Mouse (Mus musculus): ENCODE results near the gene Gimap4. TPM values are rescaled to one million over a fixed set of nuclear protein-coding genes. Genes with fewer than 3 reads are reported as not detected.

Gimap4 gene
- 2.9 and 3.3 TPM in 2 replicates for polyA plus RNA-seq (2015; fragmentation: Nextera tagmentation; extraction: Ambion mirVana)

GRCm38 (mm10) chr6:48684319-48684718 lies at the start of gene Gimap4:
Gene Gimap4, plus strand, starts transcription at chr6:48684549.
- no peak for ATAC-seq (ENCODE audit: low read depth)
- Histone ChIP-seq H3K27ac (replicated peaks) (no peak within 1 kb of the TSS), H3K4me2 (no peak within 1 kb of the TSS), H3K27me3 (no peaks in the 10 kb centered on the region), H3K4me1 (replicated peaks) (no peaks in the 10 kb centered on the region), H3K36me3 (no peaks in the 10 kb centered on the region), H3K9ac (no peak within 1 kb of the TSS), H3K4me3 (no peak within 1 kb of the TSS), H3K9me3 (no peaks in the 10 kb centered on the region)
- 80% methylated on average over 5 of the region's 5 CpGs for WGBS

- Histone ChIP-seq H3K4me3 (no peak overlapping the region), H3K4me2 (no peak overlapping the region), H3K9me3 (no peaks in the 10 kb centered on the region), H3K36me3 (no peaks in the 10 kb centered on the region), H3K4me1 (replicated peaks) (0 out of 2 replicates have a peak, but pooled peaks cover 3% of the 10 kb centered on the region), H3K27me3 (peaks cover 2% of the 10 kb centered on the region), H3K9ac (no peak overlapping the region), H3K27ac (replicated peaks) (no peak overlapping the region)
- no peak for ATAC-seq (ENCODE audit: low read depth)
- WGBS: 90% methylated on average over 2 of the region's 2 CpGs
Measured at GRCm38 (mm10) chr6:48635105-48635504, 49.2 kb upstream of the Gimap4 start.

GRCm38 (mm10) chr6:48636515-48636914 lies 47.8 kb upstream of the Gimap4 start:
- Histone ChIP-seq H3K4me1 (replicated peaks) (0 out of 2 replicates have a peak, but pooled peaks cover 3% of the 10 kb centered on the region), H3K27me3 (no peaks in the 10 kb centered on the region), H3K36me3 (no peaks in the 10 kb centered on the region), H3K4me3 (no peak overlapping the region), H3K4me2 (no peak overlapping the region), H3K9ac (no peak overlapping the region), H3K27ac (replicated peaks) (no peak overlapping the region), H3K9me3 (no peaks in the 10 kb centered on the region)
- 32% methylated on average over 6 of the region's 6 CpGs for WGBS
- ATAC-seq (ENCODE audit: low read depth): no peak

GRCm38 (mm10) chr6:48637811-48638500 lies 46.4 kb upstream of the Gimap4 start:
- Histone ChIP-seq H3K9me3 (no peaks in the 10 kb centered on the region), H3K4me1 (replicated peaks) (0 out of 2 replicates have a peak, but pooled peaks cover 3% of the 10 kb centered on the region), H3K4me3 (no peak overlapping the region), H3K9ac (no peak overlapping the region), H3K4me2 (no peak overlapping the region), H3K27me3 (no peaks in the 10 kb centered on the region), H3K27ac (replicated peaks) (no peak overlapping the region), H3K36me3 (no peaks in the 10 kb centered on the region)
- no peak for ATAC-seq (ENCODE audit: low read depth)
- 62% methylated on average over 6 of the region's 6 CpGs for WGBS

- Histone ChIP-seq H3K4me2 (no peak overlapping the region), H3K9me3 (no peaks in the 10 kb centered on the region), H3K4me1 (replicated peaks) (0 out of 2 replicates have a peak, but pooled peaks cover 3% of the 10 kb centered on the region), H3K27ac (replicated peaks) (no peak overlapping the region), H3K36me3 (no peaks in the 10 kb centered on the region), H3K4me3 (no peak overlapping the region), H3K27me3 (no peaks in the 10 kb centered on the region), H3K9ac (no peak overlapping the region)
- no peak for ATAC-seq (ENCODE audit: low read depth)
- 85% methylated on average over 2 of the region's 2 CpGs for WGBS
Measured at GRCm38 (mm10) chr6:48638553-48638952, 45.8 kb upstream of the Gimap4 start.

- H3K27ac ChIP-seq (replicated peaks): no peak overlapping the region
- no peak for ATAC-seq (ENCODE audit: low read depth)
- WGBS: 80% methylated on average over 6 of the region's 6 CpGs
Measured at GRCm38 (mm10) chr6:48641391-48641790, 43.0 kb upstream of the Gimap4 start.

GRCm38 (mm10) chr6:48642764-48643292 lies 41.5 kb upstream of the Gimap4 start:
- H3K4me3 ChIP-seq: no peak overlapping the region
- no peak for ATAC-seq (ENCODE audit: low read depth)
- H3K27me3 ChIP-seq: no peaks in the 10 kb centered on the region
- H3K9ac ChIP-seq: no peak overlapping the region
- H3K4me1 ChIP-seq (replicated peaks): 0 out of 2 replicates have a peak, but pooled peaks cover 2% of the 10 kb centered on the region
- 21% methylated on average over 4 of the region's 4 CpGs for WGBS
- H3K27ac ChIP-seq (replicated peaks): no peak overlapping the region
- H3K36me3 ChIP-seq: no peaks in the 10 kb centered on the region
- H3K4me2 ChIP-seq: no peak overlapping the region
- no peaks in the 10 kb centered on the region for H3K9me3 ChIP-seq

More at GRCm38 (mm10) chr6:48641391-48641790, 43.0 kb upstream of the Gimap4 start:
- no peak overlapping the region for H3K9ac ChIP-seq
- H3K4me2 ChIP-seq: no peak overlapping the region
- H3K36me3 ChIP-seq: no peaks in the 10 kb centered on the region
- H3K4me1 ChIP-seq (replicated peaks): 0 out of 2 replicates have a peak, but pooled peaks cover 3% of the 10 kb centered on the region
- no peaks in the 10 kb centered on the region for H3K9me3 ChIP-seq
- H3K4me3 ChIP-seq: no peak overlapping the region
- H3K27me3 ChIP-seq: no peaks in the 10 kb centered on the region

- Histone ChIP-seq H3K9ac (no peak overlapping the region), H3K27me3 (no peaks in the 10 kb centered on the region), H3K4me1 (replicated peaks) (no peaks in the 10 kb centered on the region), H3K4me3 (no peak overlapping the region), H3K9me3 (no peaks in the 10 kb centered on the region), H3K4me2 (no peak overlapping the region), H3K27ac (replicated peaks) (no peak overlapping the region), H3K36me3 (no peaks in the 10 kb centered on the region)
- no peak; the same call in 1 of the 2 replicates for ATAC-seq (ENCODE audit: low read depth)
- WGBS: 14% methylated on average over 12 of the region's 12 CpGs
Measured at GRCm38 (mm10) chr6:48645660-48646308, 38.6 kb upstream of the Gimap4 start.

GRCm38 (mm10) chr6:48646309-48646690 lies 38.0 kb upstream of the Gimap4 start:
- no peak overlapping the region for H3K9ac ChIP-seq
- H3K4me2 ChIP-seq: no peak overlapping the region
- H3K36me3 ChIP-seq: no peaks in the 10 kb centered on the region
- no peak overlapping the region for H3K4me3 ChIP-seq
- 86% methylated on average over 4 of the region's 4 CpGs for WGBS
- no peaks in the 10 kb centered on the region for H3K27me3 ChIP-seq
- no peaks in the 10 kb centered on the region for H3K9me3 ChIP-seq
- no peak for ATAC-seq (ENCODE audit: low read depth)
- H3K27ac ChIP-seq (replicated peaks): no peak overlapping the region
- H3K4me1 ChIP-seq (replicated peaks): no peaks in the 10 kb centered on the region

- Histone ChIP-seq H3K27me3 (no peaks in the 10 kb centered on the region), H3K9ac (no peak within 1 kb of the TSS), H3K36me3 (no peaks in the 10 kb centered on the region), H3K27ac (replicated peaks) (no peak within 1 kb of the TSS), H3K9me3 (no peaks in the 10 kb centered on the region), H3K4me1 (replicated peaks) (no peaks in the 10 kb centered on the region), H3K4me2 (no peak within 1 kb of the TSS), H3K4me3 (no peak within 1 kb of the TSS)
- WGBS: 45% methylated on average over 3 of the region's 3 CpGs
- no peak for ATAC-seq (ENCODE audit: low read depth)
Measured at GRCm38 (mm10) chr6:48646995-48647394, 37.4 kb upstream of the Gimap4 start, which contains the start of gene Gimap8. Gene Gimap8, plus strand, starts transcription at chr6:48647234.

- no peaks in the 10 kb centered on the region for H3K27me3 ChIP-seq
- WGBS: 90% methylated on average over 2 of the region's 2 CpGs
- no peaks in the 10 kb centered on the region for H3K4me1 ChIP-seq (replicated peaks)
- H3K4me3 ChIP-seq: no peak overlapping the region
- H3K9me3 ChIP-seq: no peaks in the 10 kb centered on the region
- H3K36me3 ChIP-seq: no peaks in the 10 kb centered on the region
- no peak overlapping the region for H3K9ac ChIP-seq
- no peak for ATAC-seq (ENCODE audit: low read depth)
- H3K4me2 ChIP-seq: no peak overlapping the region
- no peak overlapping the region for H3K27ac ChIP-seq (replicated peaks)
Measured at GRCm38 (mm10) chr6:48647611-48648010, 36.7 kb upstream of the Gimap4 start.

GRCm38 (mm10) chr6:48648779-48649178 lies 35.6 kb upstream of the Gimap4 start:
- Histone ChIP-seq H3K27ac (replicated peaks) (no peak overlapping the region), H3K4me1 (replicated peaks) (no peaks in the 10 kb centered on the region), H3K4me3 (no peak overlapping the region), H3K36me3 (no peaks in the 10 kb centered on the region), H3K9me3 (no peaks in the 10 kb centered on the region), H3K27me3 (no peaks in the 10 kb centered on the region), H3K4me2 (no peak overlapping the region), H3K9ac (no peak overlapping the region)
- WGBS: 91% methylated on average over 4 of the region's 4 CpGs
- no peak for ATAC-seq (ENCODE audit: low read depth)

All from neural tube, embryonic 13.5 days (tissue).